Mouse (Mus musculus): Measurements from ENCODE around the gene Zfp462. TPM values are rescaled to one million over a fixed set of nuclear protein-coding genes. Genes with fewer than 3 reads are reported as not detected.
A peak's percentile ranks its signal among the peaks of the same experiment; 100 is the strongest.
"Not testable (repeated sequence)": the region's sequence is repeated elsewhere in the genome, so short reads cannot be mapped to it uniquely, and the experiment has no call there.

Zfp462 gene
- total RNA-seq (2022) = 10 to 100 TPM; 43.7 to 73.9 (median 58.2) TPM

- DNase-seq = no peak
Observed at GRCm38 (mm10) chr4:54944921-54945430, at the start of gene Zfp462. Gene Zfp462, plus strand, starts transcription at chr4:54945048.

GRCm38 (mm10) chr4:54896017-54896416, 48.8 kb upstream of the Zfp462 start:
- no peak for DNase-seq

- DNase-seq = peak; percentile 54
Observed at GRCm38 (mm10) chr4:54904641-54905040, 40.2 kb upstream of the Zfp462 start.

- DNase-seq = no peak
Observed at GRCm38 (mm10) chr4:54905399-54905953, 39.4 kb upstream of the Zfp462 start.

- peak; percentile 65 for DNase-seq
Observed at GRCm38 (mm10) chr4:54910300-54910699, 34.5 kb upstream of the Zfp462 start.

GRCm38 (mm10) chr4:54918276-54918675, 26.6 kb upstream of the Zfp462 start:
- DNase-seq = no peak

- no peak for DNase-seq
Observed at GRCm38 (mm10) chr4:54923386-54923785, 21.5 kb upstream of the Zfp462 start.

GRCm38 (mm10) chr4:54924306-54924705, 20.5 kb upstream of the Zfp462 start:
- DNase-seq = no peak

GRCm38 (mm10) chr4:54926456-54926855, 18.4 kb upstream of the Zfp462 start:
- not testable (repeated sequence) for DNase-seq

GRCm38 (mm10) chr4:54927321-54928062, 17.4 kb upstream of the Zfp462 start:
- DNase-seq = not testable (repeated sequence)

- no peak for DNase-seq
Observed at GRCm38 (mm10) chr4:54929686-54930085, 15.2 kb upstream of the Zfp462 start.

GRCm38 (mm10) chr4:54932668-54933067, 12.2 kb upstream of the Zfp462 start:
- DNase-seq = no peak

GRCm38 (mm10) chr4:54937161-54937560, 7.7 kb upstream of the Zfp462 start:
- DNase-seq = no peak

- DNase-seq = no peak
Observed at GRCm38 (mm10) chr4:54945603-54946445, 976 bp downstream of the Zfp462 start.

- no peak for DNase-seq
Observed at GRCm38 (mm10) chr4:54946662-54947055, 1.8 kb downstream of the Zfp462 start.

- DNase-seq = no peak
Observed at GRCm38 (mm10) chr4:54947056-54947990, 2.5 kb downstream of the Zfp462 start.

- DNase-seq = no peak
Observed at GRCm38 (mm10) chr4:54947991-54948615, 3.3 kb downstream of the Zfp462 start.

- DNase-seq = no peak
Observed at GRCm38 (mm10) chr4:54948616-54949560, 4.0 kb downstream of the Zfp462 start.

- no peak for DNase-seq
Observed at GRCm38 (mm10) chr4:54949561-54949940, 4.7 kb downstream of the Zfp462 start.

GRCm38 (mm10) chr4:54950136-54950535, 5.3 kb downstream of the Zfp462 start:
- DNase-seq = no peak

Measured in adrenal gland, adult 8-10 months (tissue).